Mouse (Mus musculus) liver, postnatal 0 days (tissue): Measurements from ENCODE around the gene Folr2.

Experiments
- CTCF ChIP-seq: sonication (generic); IDR thresholded peaks from 2 replicates; pipeline ENCODE4 v1.5.1; 2016; ENCODE audit warnings: antibody characterized with exemption, low read depth
- EP300 ChIP-seq: IDR thresholded peaks from 2 replicates; pipeline ENCODE4 v1.6.1; 2016; ENCODE audit warnings: antibody characterized with exemption, low read depth, mild to moderate bottlenecking

GRCm38 (mm10) chr7:101882413-101883154 is 25.6 kb upstream of the Folr2 start:
- peak; percentile 40; the same call in 1 of the 2 replicates for TF ChIP-seq EP300
- TF ChIP-seq CTCF = no peak
